Mouse (Mus musculus): ENCODE results near the gene Maml2.

GRCm38 (mm10) chr9:13297122-13297667 is 562 bp upstream of the Maml2 start:
- TF ChIP-seq TCF12 (IDR thresholded peaks at IDR 0.05; ENCODE audit: insufficient read depth, poor library complexity, severe bottlenecking) (no peak), POLR2A (IDR thresholded peaks at IDR 0.05; ENCODE audit: insufficient read length, low read depth) (no peak), E2F4 (IDR thresholded peaks at IDR 0.05; ENCODE audit: insufficient read depth) (no peak), CEBPB (IDR thresholded peaks at IDR 0.05; ENCODE audit: insufficient read depth, poor library complexity, severe bottlenecking) (no peak), MAX (IDR thresholded peaks at IDR 0.05; ENCODE audit: low read depth) (no peak), POLR2AphosphoS2 (IDR thresholded peaks at IDR 0.05; ENCODE audit: insufficient read length, low read depth) (no peak)
